Mouse (Mus musculus) myocyte (in vitro differentiated cells): ENCODE data around the gene Fat3.

Experiments used
- E2F4 ChIP-seq: IDR thresholded peaks from one replicate; pipeline ENCODE4 v1.6.1; 2011; ENCODE audit warnings: mild to moderate bottlenecking, control low read depth, moderate library complexity; ENCODE audit not compliant: insufficient read depth
- MAX ChIP-seq: IDR thresholded peaks from one replicate; pipeline ENCODE4 v1.6.1; 2011; ENCODE audit warnings: low read depth, mild to moderate bottlenecking, control low read depth
- MYOG ChIP-seq, 3 experiments: IDR thresholded peaks; one replicate each; pipeline ENCODE4 v1.6.1; 2011; ENCODE audit warnings: control low read depth in 2 of 3, low read depth in 2 of 3, mild to moderate bottlenecking in 2 of 3; ENCODE audit not compliant: insufficient read length in 2 of 3, control insufficient read depth in 1 of 3, insufficient read depth in 1 of 3
- POLR2A ChIP-seq: IDR thresholded peaks from one replicate; pipeline ENCODE4 v1.6.1; 2011; ENCODE audit warnings: low read depth, mild to moderate bottlenecking, control low read depth, moderate library complexity; ENCODE audit not compliant: insufficient read length
- POLR2AphosphoS2 ChIP-seq: IDR thresholded peaks from one replicate; pipeline ENCODE4 v1.6.1; 2011; ENCODE audit warnings: low read depth, control low read depth; ENCODE audit not compliant: insufficient read length
- TCF12 ChIP-seq: IDR thresholded peaks from one replicate; pipeline ENCODE4 v1.6.1; 2011; ENCODE audit warnings: mild to moderate bottlenecking, control low read depth; ENCODE audit not compliant: poor library complexity, insufficient read depth, severe bottlenecking
- USF1 ChIP-seq: IDR thresholded peaks from one replicate; pipeline ENCODE4 v1.6.1; 2011; ENCODE audit warnings: low read depth, mild to moderate bottlenecking, control low read depth, moderate library complexity

GRCm38 (mm10) chr9:16024706-16025105, 476.4 kb downstream of the Fat3 start:
- TF ChIP-seq POLR2A = no peak
- TF ChIP-seq POLR2AphosphoS2 = no peak
- no peak for TF ChIP-seq MAX
- TF ChIP-seq USF1 = no peak
- TF ChIP-seq TCF12 = no peak
- no peak for TF ChIP-seq MYOG (IDR thresholded peaks at IDR 0.05; ENCODE audit: control insufficient read depth in 1 of 3, insufficient read depth in 1 of 3, insufficient read length in 2 of 3, low read depth in 2 of 3)
- TF ChIP-seq E2F4 = no peak
